Mouse (Mus musculus) heart, postnatal 0 days (tissue): ENCODE measurements at regions not wholly inside any gene's neighbourhood (a gene's known extent, or its start where the extent isn't known, plus 50 kb on each side); places are given as distances from the start of the nearest gene placed in this dataset.

Experiments
- CTCF ChIP-seq: IDR thresholded peaks from 2 replicates; pipeline ENCODE4 v1.5.1; 2016; ENCODE audit warnings: antibody characterized with exemption, control low read depth, low read depth
- EP300 ChIP-seq: IDR thresholded peaks from 2 replicates; pipeline ENCODE4 v1.6.1; 2016; ENCODE audit warnings: antibody characterized with exemption, low read depth

- TF ChIP-seq CTCF (no peak), EP300 (no peak)
Measured at GRCm38 (mm10) chr1:169586361-169586760, 55.1 kb upstream of the Nuf2 start.
